Mouse (Mus musculus): Measurements from ENCODE around the gene Krt28. TPM values are rescaled to one million over a fixed set of nuclear protein-coding genes. Genes with fewer than 3 reads are reported as not detected.

The Krt28 gene
- total RNA-seq, 2 experiments from 2014 or later = not detected

GRCm38 (mm10) chr11:99369229-99369628 lies 5.5 kb downstream of the Krt28 start:
- DNase-seq = no peak
- intact Hi-C loops (cut with DNase I) = no loop called here

GRCm38 (mm10) chr11:99366791-99367190 lies 7.9 kb downstream of the Krt28 start:
- DNase-seq = peak; percentile 26
- intact Hi-C loops (cut with DNase I) = no loop called here

GRCm38 (mm10) chr11:99364412-99364811 lies 10.3 kb downstream of the Krt28 start:
- peak; percentile 38 for DNase-seq
- intact Hi-C loops (cut with DNase I) = loop anchor here (5.0 kb wide), 1 partner anchor 52 kb away; no protein-coding TSS in a partner anchor

- no peak for DNase-seq
- intact Hi-C loops (cut with DNase I) = loop anchor here (5.0 kb wide), 1 partner anchor 49 kb away; no protein-coding TSS in a partner anchor
Measured at GRCm38 (mm10) chr11:99361423-99361822, 13.3 kb downstream of the Krt28 start.

- no peak for DNase-seq
- intact Hi-C loops (cut with DNase I) = no loop called here
Measured at GRCm38 (mm10) chr11:99351004-99351403, 23.7 kb downstream of the Krt28 start, which contains the start of gene Krt27. Gene Krt27, minus strand, starts transcription at chr11:99351104.

GRCm38 (mm10) chr11:99339299-99339847 lies 35.3 kb downstream of the Krt28 start:
- intact Hi-C loops (cut with DNase I) = no loop called here
- DNase-seq = peak; percentile 8

GRCm38 (mm10) chr11:99337866-99338265 lies 36.8 kb downstream of the Krt28 start, which contains the start of gene Krt26:
Gene Krt26, minus strand, starts transcription at chr11:99337966.
- intact Hi-C loops (cut with DNase I) = no loop called here
- no peak for DNase-seq

GRCm38 (mm10) chr11:99333426-99333825 lies 41.3 kb downstream of the Krt28 start:
- intact Hi-C loops (cut with DNase I) = no loop called here

GRCm38 (mm10) chr11:99329655-99330054 lies 45.0 kb downstream of the Krt28 start:
- DNase-seq = no peak

More at GRCm38 (mm10) chr11:99333426-99333825, 41.3 kb downstream of the Krt28 start:
- peak; percentile 18 for DNase-seq

GRCm38 (mm10) chr11:99322851-99323250 lies 51.9 kb downstream of the Krt28 start, which contains the start of gene Krt25:
Gene Krt25, minus strand, starts transcription at chr11:99322951.
- intact Hi-C loops (cut with DNase I) = no loop called here
- DNase-seq = no peak

More at GRCm38 (mm10) chr11:99329655-99330054, 45.0 kb downstream of the Krt28 start:
- intact Hi-C loops (cut with DNase I) = no loop called here

- DNase-seq = no peak
- intact Hi-C loops (cut with DNase I) = no loop called here
Measured at GRCm38 (mm10) chr11:99321094-99321493, 53.6 kb downstream of the Krt28 start.

- intact Hi-C loops (cut with DNase I) = no loop called here
- DNase-seq = no peak
Measured at GRCm38 (mm10) chr11:99319127-99319526, 55.6 kb downstream of the Krt28 start.

- intact Hi-C loops (cut with DNase I) = no loop called here
- no peak for DNase-seq
Measured at GRCm38 (mm10) chr11:99316543-99316942, 58.2 kb downstream of the Krt28 start.

Other genes starting within 250 kb of the Krt28 start
- not detected for gene Ccr7, start 219.8 kb downstream of the Krt28 start, total RNA-seq (2021)
- gene Smarce1, start 143.9 kb downstream of the Krt28 start, total RNA-seq (2021) = 100 to 1,000 TPM; 136 to 140 TPM
- gene Krt222, start 130.8 kb downstream of the Krt28 start, total RNA-seq (2021) = 10 to 100 TPM in 1 of 2 experiments, 1 to 10 TPM in 1; 9.2 to 10.8 TPM
- gene Krt24, start 89.6 kb downstream of the Krt28 start, total RNA-seq (2021) = not detected
- not detected for gene Krt25, start 52.0 kb downstream of the Krt28 start, total RNA-seq (2021)
- gene Krt26, start 36.9 kb downstream of the Krt28 start, total RNA-seq (2021) = not detected
- not detected for gene Krt27, start 23.8 kb downstream of the Krt28 start, total RNA-seq (2021)
- gene Krt10, start 14.5 kb upstream of the Krt28 start, total RNA-seq (2021) = 10 to 100 TPM in 1 of 2 experiments, 1 to 10 TPM in 1; 9.5 to 12.3 TPM
- gene Krt12, start 47.4 kb upstream of the Krt28 start, total RNA-seq (2021) = 1 to 10 TPM; 1.2 to 1.7 TPM
- gene Krt20, start 63.2 kb upstream of the Krt28 start, total RNA-seq (2021) = not detected
- not detected for gene Krt23, start 118.2 kb upstream of the Krt28 start, total RNA-seq (2021)
- gene Krt39, start 146.4 kb upstream of the Krt28 start, total RNA-seq (2021) = not detected
- gene Krt40, start 168.3 kb upstream of the Krt28 start, total RNA-seq (2021) = not detected
- not detected for gene Krtap3-3, start 176.0 kb upstream of the Krt28 start, total RNA-seq (2021)
- not detected for gene Krtap3-2, start 181.9 kb upstream of the Krt28 start, total RNA-seq (2021)
- not detected for gene Gm11939, start 184.6 kb upstream of the Krt28 start, total RNA-seq (2021)
- gene Krtap3-1, start 191.7 kb upstream of the Krt28 start, total RNA-seq (2021) = not detected
- gene Krtap1-5, start 206.1 kb upstream of the Krt28 start, total RNA-seq (2021) = not detected
- gene Krtap1-4, start 208.8 kb upstream of the Krt28 start, total RNA-seq (2021) = not detected
- gene Krtap1-3, start 216.4 kb upstream of the Krt28 start, total RNA-seq (2021) = not detected
- gene Krtap9-3, start 223.2 kb upstream of the Krt28 start, total RNA-seq (2021) = not detected
- gene Gm11938, start 228.4 kb upstream of the Krt28 start, total RNA-seq (2021) = not detected
- not detected for gene Gm11937, start 235.3 kb upstream of the Krt28 start, total RNA-seq (2021)
- gene Krtap2-4, start 239.9 kb upstream of the Krt28 start, total RNA-seq (2021) = not detected
- gene Gm11562, start 245.5 kb upstream of the Krt28 start, total RNA-seq (2021) = not detected

Data from left cerebral cortex, postnatal 4 days (tissue).